ENCODE assay signal across 8 mouse cellular contexts in genomic region chr3:87907906-87908305, GRCm38 (mm10). TPM values are rescaled to one million over a fixed set of nuclear protein-coding genes. Genes with fewer than 3 reads are reported as not detected.
A peak's percentile ranks its signal among the peaks of the same experiment; 100 is the strongest.
DNase-seq lines count a peak whose midpoint lies in the region; ATAC-seq and TF ChIP-seq lines count a peak whose summit lies in the region.

No protein-coding gene starts in this region.

- H3K9ac ChIP-seq in midbrain, postnatal 0 days (replicated peaks; ENCODE audit: low read length, poor library complexity, severe bottlenecking), result 0 out of 2 replicates have a peak overlapping the region, but pooled peaks have one; percentile 74

- no peaks in the 10 kb centered on the region for H3K9me3 ChIP-seq in midbrain, postnatal 0 days (ENCODE audit: low read length)

- peak overlapping the region; percentile 53; the same call in 1 of the 2 replicates for H3K27ac ChIP-seq in left cerebral cortex, adult 2 months
- peak overlapping the region; percentile 97 for H3K27ac ChIP-seq in embryonic fibroblast, embryonic 13.5 days (ENCODE audit: insufficient read depth, low read length)
- H3K27ac ChIP-seq in midbrain, postnatal 0 days (ENCODE audit: low read depth, low read length), result no peak overlapping the region

- no peak for TF ChIP-seq CTCF in left cerebral cortex, adult 2 months (IDR thresholded peaks at IDR 0.05)
- no peak for TF ChIP-seq CTCF in embryonic fibroblast, embryonic 13.5 days (IDR thresholded peaks at IDR 0.05; ENCODE audit: borderline replicate concordance, insufficient read depth, low read length)
- TF ChIP-seq CTCF in midbrain, postnatal 0 days (IDR thresholded peaks at IDR 0.05), result no peak

- peak overlapping the region; percentile 84 for H3K4me3 ChIP-seq in left cerebral cortex, adult 2 months
- H3K4me3 ChIP-seq in embryonic fibroblast, embryonic 13.5 days (ENCODE audit: insufficient read depth, low read length), result peak overlapping the region; percentile 96
- H3K4me3 ChIP-seq in midbrain, postnatal 0 days (ENCODE audit: low read depth, low read length), result peak overlapping the region; percentile 84

- H3K4me1 ChIP-seq in embryonic fibroblast, embryonic 13.5 days (ENCODE audit: control insufficient read depth, insufficient read depth, low read length), result peaks cover 8% of the 10 kb centered on the region
- H3K4me1 ChIP-seq in midbrain, postnatal 0 days (ENCODE audit: insufficient read depth, low read length), result peaks cover 20% of the 10 kb centered on the region

- H3K36me3 ChIP-seq in midbrain, postnatal 0 days (ENCODE audit: insufficient read depth, low read length), result no peaks in the 10 kb centered on the region

- intact Hi-C loops in left cerebral cortex, adult 2 months (cut with DNase I), result no loop called here
- intact Hi-C loops in left cerebral cortex, postnatal 10 days (cut with DNase I), result no loop called here

- no peak for DNase-seq in left cerebral cortex, adult 2 months (ENCODE audit: extremely low spot score in 1 of 2, low spot score in 2 of 2)
- DNase-seq in left cerebral cortex, postnatal 10 days (ENCODE audit: extremely low spot score in 1 of 2, low spot score in 2 of 2), result no peak
- DNase-seq in kidney, adult 9 months, result peak; percentile 69
- DNase-seq in midbrain, postnatal 0 days (ENCODE audit: low spot score), result no peak
- no peak for DNase-seq in adrenal gland, adult (ENCODE audit: inconsistent age in 2 of 2, low spot score in 1 of 2)
- no peak for DNase-seq in spleen, postnatal 14 days (ENCODE audit: low spot score in 2 of 2)
- no peak for DNase-seq in gastrocnemius, postnatal 10 days

- ATAC-seq in midbrain, postnatal 0 days (ENCODE audit: low FRiP score), result no peak

- peak overlapping the region; percentile 98 for H3K4me2 ChIP-seq in midbrain, postnatal 0 days (ENCODE audit: low read depth, low read length, poor library complexity, severe bottlenecking)

- no peaks in the 10 kb centered on the region for H3K27me3 ChIP-seq in midbrain, postnatal 0 days (ENCODE audit: insufficient read depth, low read length)

- WGBS in midbrain, postnatal 0 days, result 0% methylated on average over 1 of the region's 1 CpGs

- TF ChIP-seq POLR2A in embryonic fibroblast, embryonic 13.5 days (IDR thresholded peaks at IDR 0.05; ENCODE audit: low read depth, low read length), result 0 out of 2 replicates have a peak, but pooled peaks have one; percentile 7

RNA-seq across cellular contexts. Expression of gene Hdgf, which starts 1.8 kb away (rescaled TPM):
- total RNA-seq in left cerebral cortex, adult 2 months (2021), result 100 to 1,000 TPM; 148 to 151 TPM
- 100 to 1,000 TPM; 120 to 123 TPM for total RNA-seq in left cerebral cortex, postnatal 10 days (2021)
- 267 and 287 TPM in 2 replicates for polyA plus RNA-seq in embryonic fibroblast, embryonic 13.5 days (2011; ENCODE audit: insufficient read length, low read depth, missing spikeins)
- 86.5 and 89.7 TPM in 2 replicates for total RNA-seq in midbrain, postnatal 0 days (2014; rRNA removed)
- polyA plus RNA-seq in midbrain, postnatal 0 days (2015; fragmentation: Nextera tagmentation; extraction: Ambion mirVana), result 135 and 139 TPM in 2 replicates
- 100 to 1,000 TPM; 192 to 197 TPM for total RNA-seq in gastrocnemius, postnatal 10 days (2021)

RNA-seq across cellular contexts. Expression of gene Mrpl24, which starts 11.4 kb away (rescaled TPM):
- 10 to 100 TPM; 52.6 to 55.1 TPM for total RNA-seq in left cerebral cortex, adult 2 months (2021)
- 10 to 100 TPM; 45.7 to 50.5 TPM for total RNA-seq in left cerebral cortex, postnatal 10 days (2021)
- polyA plus RNA-seq in embryonic fibroblast, embryonic 13.5 days (2011; ENCODE audit: insufficient read length, low read depth, missing spikeins), result 130 and 167 TPM in 2 replicates
- 41.3 and 41.7 TPM in 2 replicates for total RNA-seq in midbrain, postnatal 0 days (2014; rRNA removed)
- polyA plus RNA-seq in midbrain, postnatal 0 days (2015; fragmentation: Nextera tagmentation; extraction: Ambion mirVana), result 37.2 and 39.7 TPM in 2 replicates
- 10 to 100 TPM; 47.3 to 55.6 TPM for total RNA-seq in gastrocnemius, postnatal 10 days (2021)

RNA-seq across cellular contexts. Expression of gene Isg20l2, which starts 22.2 kb away (rescaled TPM):
- total RNA-seq in left cerebral cortex, adult 2 months (2021), result 10 to 100 TPM; 15.1 to 15.6 TPM
- total RNA-seq in left cerebral cortex, postnatal 10 days (2021), result 10 to 100 TPM; 17.0 to 17.3 TPM
- polyA plus RNA-seq in embryonic fibroblast, embryonic 13.5 days (2011; ENCODE audit: insufficient read length, low read depth, missing spikeins), result 41.6 and 54.7 TPM in 2 replicates
- total RNA-seq in midbrain, postnatal 0 days (2014; rRNA removed), result 20.5 and 21.0 TPM in 2 replicates
- polyA plus RNA-seq in midbrain, postnatal 0 days (2015; fragmentation: Nextera tagmentation; extraction: Ambion mirVana), result 13.6 and 14.7 TPM in 2 replicates
- total RNA-seq in gastrocnemius, postnatal 10 days (2021), result 10 to 100 TPM; 10.7 to 15.0 TPM

RNA-seq across cellular contexts. Expression of gene Prcc, which starts 22.5 kb away (rescaled TPM):
- total RNA-seq in left cerebral cortex, adult 2 months (2021), result 10 to 100 TPM; 58.3 to 60.6 TPM
- 10 to 100 TPM; 63.0 to 63.8 TPM for total RNA-seq in left cerebral cortex, postnatal 10 days (2021)
- 27.5 and 34.2 TPM in 2 replicates for polyA plus RNA-seq in embryonic fibroblast, embryonic 13.5 days (2011; ENCODE audit: insufficient read length, low read depth, missing spikeins)
- total RNA-seq in midbrain, postnatal 0 days (2014; rRNA removed), result 92.6 and 94.8 TPM in 2 replicates
- polyA plus RNA-seq in midbrain, postnatal 0 days (2015; fragmentation: Nextera tagmentation; extraction: Ambion mirVana), result 21.1 and 24.3 TPM in 2 replicates
- 10 to 100 TPM; 44.2 to 47.7 TPM for total RNA-seq in gastrocnemius, postnatal 10 days (2021)

RNA-seq across cellular contexts. Expression of gene Rrnad1, which starts 22.6 kb away (rescaled TPM):
- 10 to 100 TPM; 22.9 to 24.7 TPM for total RNA-seq in left cerebral cortex, adult 2 months (2021)
- total RNA-seq in left cerebral cortex, postnatal 10 days (2021), result 10 to 100 TPM; 16.6 to 18.8 TPM
- polyA plus RNA-seq in embryonic fibroblast, embryonic 13.5 days (2011; ENCODE audit: insufficient read length, low read depth, missing spikeins), result 11.4 and 12.0 TPM in 2 replicates
- 27.8 and 28.2 TPM in 2 replicates for total RNA-seq in midbrain, postnatal 0 days (2014; rRNA removed)
- 17.6 and 19.1 TPM in 2 replicates for polyA plus RNA-seq in midbrain, postnatal 0 days (2015; fragmentation: Nextera tagmentation; extraction: Ambion mirVana)
- total RNA-seq in gastrocnemius, postnatal 10 days (2021), result 1 to 10 TPM; 4.8 to 7.0 TPM
